Mouse (Mus musculus): Measurements from ENCODE around the gene Cdh8. TPM values are rescaled to one million over a fixed set of nuclear protein-coding genes. Genes with fewer than 3 reads are reported as not detected.

Gene Cdh8
- polyA plus RNA-seq, 1 experiment from 2014 or later: 15.8 TPM

- WGBS: 79% methylated on average over 4 of the region's 4 CpGs
- Histone ChIP-seq H3K4me1 (no peaks in the 10 kb centered on the region), H3K27me3 (no peaks in the 10 kb centered on the region), H3K4me3 (no peak overlapping the region), H3K9me3 (replicated peaks) (no peaks in the 10 kb centered on the region), H3K27ac (no peak overlapping the region), H3K36me3 (no peaks in the 10 kb centered on the region), H3K4me2 (replicated peaks) (no peak overlapping the region), H3K9ac (no peak overlapping the region)
- ATAC-seq (ENCODE audit: low FRiP score): no peak
These were observed 385.2 kb downstream of the Cdh8 start for GRCm38 (mm10) chr8:99031060-99031459.
